Mouse (Mus musculus) yolk sac, embryonic 10.5 days (tissue): ENCODE results near the gene Acot13.
A peak's percentile ranks its signal among the peaks of the same experiment; 100 is the strongest.
"Not testable (repeated sequence)": the region's sequence is repeated elsewhere in the genome, so short reads cannot be mapped to it uniquely, and the experiment has no call there.

ENCODE experiments used
- DNase-seq: peaks from one replicate; pipeline ENCODE4 v3.0.0-alpha.2; 2017; ENCODE audit warnings: low spot score

The Acot13 gene

DNA sequence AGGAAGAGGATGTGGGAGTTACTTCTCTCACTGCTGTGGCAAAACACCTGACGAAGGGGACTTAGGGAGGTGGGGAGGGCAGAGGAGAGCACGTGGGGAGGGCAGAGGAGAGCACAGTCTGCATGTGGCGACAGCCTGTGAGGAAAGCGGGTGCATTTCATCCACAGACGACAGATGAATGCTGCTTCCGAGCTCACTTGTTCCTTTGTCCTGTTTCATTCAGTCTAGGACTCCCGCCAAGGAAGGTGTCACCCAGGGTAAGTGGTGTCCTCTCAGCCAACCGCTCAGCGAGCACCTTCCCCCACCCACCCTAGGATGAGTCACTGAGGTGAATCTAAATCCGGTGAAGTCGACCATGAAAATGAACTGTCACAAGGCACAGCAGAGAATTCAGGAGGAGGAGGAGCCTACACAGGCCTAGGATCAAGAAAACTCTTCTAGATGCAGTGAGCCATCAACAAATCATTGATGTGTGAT, 45.3 kb downstream of the Acot13 start:
- DNase-seq = no peak

DNA sequence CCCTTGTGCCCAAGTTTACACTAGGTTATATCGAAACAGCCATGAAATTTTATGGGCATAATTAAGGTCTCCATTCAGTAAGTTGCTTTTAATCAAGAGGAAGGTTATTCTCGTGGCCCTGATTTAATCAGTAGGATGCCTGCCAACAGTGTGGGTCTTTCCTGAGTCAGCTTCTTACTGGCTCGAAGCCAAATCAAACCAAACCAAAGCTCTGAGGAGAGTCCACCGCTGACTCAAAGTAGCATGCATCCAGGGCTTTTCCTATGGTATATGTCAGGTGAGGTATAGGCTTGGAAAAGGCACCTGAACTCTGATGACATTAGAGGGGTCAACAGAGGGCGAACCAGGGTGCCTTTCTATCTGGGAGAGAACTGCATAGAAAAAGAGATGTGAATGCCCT, 49.4 kb downstream of the Acot13 start:
- DNase-seq = no peak

GRCm38 (mm10) chr13:24778706-24779380, 52.5 kb downstream of the Acot13 start:
- DNase-seq = no peak

DNA sequence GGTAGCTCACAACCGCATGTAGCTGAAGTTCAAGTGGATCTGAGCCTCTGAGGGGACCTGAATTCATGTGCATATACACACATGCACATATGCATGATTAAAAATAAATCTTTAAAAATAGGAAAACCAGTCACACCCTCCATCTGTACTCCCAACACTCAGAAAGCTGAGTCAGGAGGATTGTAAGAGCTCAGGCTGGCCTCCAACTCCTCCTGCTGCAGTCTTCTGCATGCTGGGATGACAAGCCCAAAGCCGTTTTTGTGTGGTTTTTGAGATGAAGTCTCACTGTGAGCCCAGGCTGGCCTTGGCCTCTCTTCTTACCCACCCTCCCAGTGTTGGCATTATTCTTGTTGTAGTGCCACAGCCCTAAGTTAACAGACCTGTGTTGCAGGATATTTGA, 53.3 kb downstream of the Acot13 start:
- DNase-seq = no peak

DNA sequence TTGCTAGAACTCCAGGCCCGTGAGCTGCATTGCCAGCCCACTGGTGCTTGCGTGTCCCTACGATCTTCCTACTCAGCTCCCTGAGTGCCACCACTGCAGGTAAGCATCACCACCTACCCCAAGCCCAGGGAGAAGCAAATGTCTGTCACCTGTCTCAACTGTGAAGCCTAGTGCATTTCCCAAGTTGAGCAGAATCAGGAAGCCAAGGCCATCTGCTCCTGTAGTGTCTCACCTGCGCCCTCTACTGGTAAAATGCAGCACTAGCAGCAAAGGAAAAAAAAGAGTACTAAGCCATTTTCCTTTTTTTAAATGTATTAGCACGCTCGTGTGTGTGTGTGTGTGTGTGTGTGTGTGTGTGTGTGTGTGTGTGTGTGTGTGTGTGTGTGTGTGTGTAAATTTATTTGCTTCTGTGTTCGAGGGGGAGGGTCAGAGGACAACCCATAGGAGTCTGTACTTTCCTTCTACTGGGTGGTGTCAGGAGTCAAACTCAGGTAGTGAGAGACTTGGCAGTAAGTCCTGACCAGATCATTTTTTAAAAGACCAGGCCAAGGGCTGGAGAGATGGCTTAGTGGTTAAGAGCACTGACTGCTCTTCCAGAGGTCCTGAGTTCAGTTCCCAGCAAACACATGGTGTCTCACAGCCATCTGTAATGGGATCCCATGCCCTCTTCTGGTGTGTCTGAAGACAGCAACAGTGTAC, 55.0 kb downstream of the Acot13 start:
- peak; percentile 31 for DNase-seq

DNA sequence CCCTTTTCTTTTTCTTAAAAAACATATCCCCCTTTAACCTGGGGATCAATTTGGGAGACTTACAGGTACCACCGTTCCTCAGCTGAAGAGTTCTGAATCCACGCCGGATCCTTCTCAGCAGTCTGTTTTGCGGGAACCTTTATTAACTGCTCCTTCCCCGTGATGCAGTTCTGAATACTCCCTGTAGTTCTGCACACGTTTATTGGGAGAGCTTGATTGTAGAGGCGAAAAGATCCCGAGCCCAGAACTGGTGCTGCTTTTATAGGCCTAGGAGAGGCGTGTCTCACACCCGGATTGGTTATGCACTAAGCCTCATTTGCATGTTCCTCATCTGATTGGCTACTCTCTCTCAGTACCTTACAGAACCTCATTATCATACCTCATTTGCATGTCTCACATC, 59.9 kb downstream of the Acot13 start:
- not testable (repeated sequence) for DNase-seq
